In genomic region chr12:112630029-112630428, GRCm38 (mm10) we compare ENCODE assay signal across 17 mouse cellular contexts. TPM values are rescaled to one million over a fixed set of nuclear protein-coding genes. Genes with fewer than 3 reads are reported as not detected.
A peak's percentile ranks its signal among the peaks of the same experiment; 100 is the strongest.
DNase-seq lines count a peak whose midpoint lies in the region; TF ChIP-seq lines count a peak whose summit lies in the region.
"Had no signal": no experiment of that assay in that cellular context is flagged by ENCODE, and none has a peak within 500 bp of the region (broad histone marks: within the 10 kb centered on the region; RNA-seq: fewer than 3 reads in every experiment).

No protein-coding gene starts in this region.

- peak; percentile 38 to 64 for DNase-seq in gastrocnemius, adult 8-10 months (ENCODE audit: low spot score in 2 of 2)
- DNase-seq in gastrocnemius, postnatal 14 days = no peak
- DNase-seq in R1 (ENCODE audit: low read depth, low spot score) = peak; percentile 42
- DNase-seq in embryo, embryonic 11 days = no peak
- DNase-seq in heart, postnatal 4 days = no peak
- no peak for DNase-seq in natural killer cell, adult 2 months (ENCODE audit: low spot score in 2 of 2)
- DNase-seq: cerebellum, adult 9-10 months; cerebellum, postnatal 14 days; kidney, adult 11 months had no signal

- H3K79me2 ChIP-seq in macrophage (ENCODE audit: inconsistent target) = no peaks in the 10 kb centered on the region

- H3K4me3 ChIP-seq in bone marrow macrophage, adult 2 months (ENCODE audit: insufficient read depth, low read length) = no peak overlapping the region
- no peak overlapping the region for H3K4me3 ChIP-seq in macrophage (ENCODE audit: inconsistent target)
- H3K4me3 ChIP-seq: embryonic facial prominence, embryonic 12.5 days; embryonic facial prominence, embryonic 15.5 days; forebrain, embryonic 15.5 days; heart, adult 2 months; hindbrain, embryonic 13.5 days; intestine, embryonic 15.5 days had no signal

- WGBS in macrophage (ENCODE audit: missing documents) = 78% methylated on average over 7 of the region's 12 CpGs

- no peak for TF ChIP-seq CTCF in bone marrow macrophage, adult 2 months (IDR thresholded peaks at IDR 0.05; ENCODE audit: low read depth, low read length)

- H3K36me3 ChIP-seq in macrophage (ENCODE audit: inconsistent target) = no peaks in the 10 kb centered on the region
- H3K36me3 ChIP-seq: embryonic facial prominence, embryonic 12.5 days; embryonic facial prominence, embryonic 15.5 days; forebrain, embryonic 15.5 days; hindbrain, embryonic 13.5 days; intestine, embryonic 15.5 days had no signal

- H3K4me1 ChIP-seq in bone marrow macrophage, adult 2 months (ENCODE audit: control insufficient read depth, insufficient read depth, low read length) = peaks cover 65% of the 10 kb centered on the region

- intact Hi-C loops in gastrocnemius, postnatal 14 days (cut with DNase I; ENCODE audit: low total_unique reads) = no loop called here

- peak overlapping the region; percentile 96 for H3K27ac ChIP-seq in bone marrow macrophage, adult 2 months (ENCODE audit: insufficient read depth, low read depth, low read length)
- peak overlapping the region; percentile 98 for H3K27ac ChIP-seq in macrophage
- H3K27ac ChIP-seq: embryonic facial prominence, embryonic 12.5 days; forebrain, embryonic 15.5 days; hindbrain, embryonic 13.5 days had no signal

- no peak for TF ChIP-seq POLR2A in bone marrow macrophage, adult 2 months (IDR thresholded peaks at IDR 0.05; ENCODE audit: borderline replicate concordance, low read depth, low read length)

RNA-seq across cellular contexts. Expression of gene Adssl1, which starts 10.2 kb away (rescaled TPM):
- 1,000 to 10,000 TPM in 3 of 4 experiments, 100 to 1,000 TPM in 1; 952 to 1,087 (median 1,016) TPM for total RNA-seq in gastrocnemius, adult 8-10 months (2022)
- total RNA-seq in gastrocnemius, postnatal 14 days (2021) = 100 to 1,000 TPM; 462 to 471 TPM
- 33.2 and 38.5 TPM in 2 replicates for polyA plus RNA-seq in bone marrow macrophage, adult 2 months (2012; ENCODE audit: insufficient read depth, insufficient read length, missing spikeins)
- total RNA-seq in macrophage (2018; cell fraction: chromatin; rRNA removed) = 10 to 100 TPM in 13 of 26 experiments, 1 to 10 TPM in 13; 2.6 to 59.5 (median 10.7) TPM
- 10 to 100 TPM in 25 of 26 experiments, 1 to 10 TPM in 1; 9.8 to 60.0 (median 28.1) TPM for total RNA-seq in macrophage (2018; cell fraction: cytosol; rRNA removed)
- total RNA-seq in macrophage (2018; cell fraction: nucleus; rRNA removed) = 10 to 100 TPM in 14 of 26 experiments, 1 to 10 TPM in 12; 5.0 to 69.9 (median 11.8) TPM
- polyA plus RNA-seq in macrophage (2018) = 33.0 to 157 TPM (median 71.6 TPM) in 3 replicates
- total RNA-seq in heart, postnatal 4 days (2021) = 100 to 1,000 TPM; 135 to 137 TPM

RNA-seq across cellular contexts. Expression of gene Siva1, which starts 14.4 kb away (rescaled TPM):
- total RNA-seq in gastrocnemius, adult 8-10 months (2022) = 10 to 100 TPM; 22.2 to 26.3 (median 24.3) TPM
- 10 to 100 TPM; 16.9 to 18.7 TPM for total RNA-seq in gastrocnemius, postnatal 14 days (2021)
- 34.9 and 52.4 TPM in 2 replicates for polyA plus RNA-seq in bone marrow macrophage, adult 2 months (2012; ENCODE audit: insufficient read depth, insufficient read length, missing spikeins)
- 10 to 100 TPM in 9 of 26 experiments, 1 to 10 TPM in 16, not detected in 1; 1.1 to 26.5 (median 6.5) TPM for total RNA-seq in macrophage (2018; cell fraction: chromatin; rRNA removed)
- total RNA-seq in macrophage (2018; cell fraction: cytosol; rRNA removed) = 10 to 100 TPM; 12.1 to 26.8 (median 20.1) TPM
- total RNA-seq in macrophage (2018; cell fraction: nucleus; rRNA removed) = 10 to 100 TPM in 11 of 26 experiments, 1 to 10 TPM in 15; 2.3 to 45.8 (median 8.3) TPM
- polyA plus RNA-seq in macrophage (2018) = 5.6 to 43.8 TPM (median 19.5 TPM) in 3 replicates
- 10 to 100 TPM; 39.9 to 43.2 TPM for total RNA-seq in heart, postnatal 4 days (2021)

RNA-seq across cellular contexts. Expression of gene Inf2, which starts 41.4 kb away (rescaled TPM):
- 1 to 10 TPM; 6.7 to 9.2 (median 8.4) TPM for total RNA-seq in gastrocnemius, adult 8-10 months (2022)
- 10 to 100 TPM; 15.0 to 16.1 TPM for total RNA-seq in gastrocnemius, postnatal 14 days (2021)
- 28.0 and 30.8 TPM in 2 replicates for polyA plus RNA-seq in bone marrow macrophage, adult 2 months (2012; ENCODE audit: insufficient read depth, insufficient read length, missing spikeins)
- 100 to 1,000 TPM in 3 of 26 experiments, 10 to 100 TPM in 23; 10.2 to 397 (median 25.5) TPM for total RNA-seq in macrophage (2018; cell fraction: chromatin; rRNA removed)
- total RNA-seq in macrophage (2018; cell fraction: cytosol; rRNA removed) = 10 to 100 TPM in 12 of 26 experiments, 1 to 10 TPM in 14; 2.1 to 23.7 (median 7.4) TPM
- total RNA-seq in macrophage (2018; cell fraction: nucleus; rRNA removed) = 10 to 100 TPM in 16 of 26 experiments, 1 to 10 TPM in 10; 4.2 to 93.0 (median 16.7) TPM
- 6.8 to 20.9 TPM (median 9.4 TPM) in 3 replicates for polyA plus RNA-seq in macrophage (2018)
- 10 to 100 TPM; 18.6 to 19.7 TPM for total RNA-seq in heart, postnatal 4 days (2021)

RNA-seq across cellular contexts. Expression of gene Akt1, which starts 44.7 kb away (rescaled TPM):
- 10 to 100 TPM; 41.6 to 42.5 (median 42.0) TPM for total RNA-seq in gastrocnemius, adult 8-10 months (2022)
- total RNA-seq in gastrocnemius, postnatal 14 days (2021) = 10 to 100 TPM; 78.3 to 89.4 TPM
- 169 and 176 TPM in 2 replicates for polyA plus RNA-seq in bone marrow macrophage, adult 2 months (2012; ENCODE audit: insufficient read depth, insufficient read length, missing spikeins)
- 100 to 1,000 TPM in 20 of 26 experiments, 10 to 100 TPM in 6; 46.0 to 331 (median 122) TPM for total RNA-seq in macrophage (2018; cell fraction: chromatin; rRNA removed)
- total RNA-seq in macrophage (2018; cell fraction: cytosol; rRNA removed) = 100 to 1,000 TPM in 25 of 26 experiments, 10 to 100 TPM in 1; 98.0 to 240 (median 160) TPM
- total RNA-seq in macrophage (2018; cell fraction: nucleus; rRNA removed) = 100 to 1,000 TPM in 16 of 26 experiments, 10 to 100 TPM in 10; 69.7 to 196 (median 103) TPM
- polyA plus RNA-seq in macrophage (2018) = 174 to 203 TPM (median 184 TPM) in 3 replicates
- 100 to 1,000 TPM; 352 to 392 TPM for total RNA-seq in heart, postnatal 4 days (2021)

RNA-seq across cellular contexts. Expression of gene Zbtb42, which starts 48.6 kb away (rescaled TPM):
- total RNA-seq in gastrocnemius, adult 8-10 months (2022) = under 1 TPM; 0.48 to 0.90 (median 0.58) TPM
- total RNA-seq in gastrocnemius, postnatal 14 days (2021) = 1 to 10 TPM; 1.3 to 2.1 TPM
- 9.2 and 10.1 TPM in 2 replicates for polyA plus RNA-seq in bone marrow macrophage, adult 2 months (2012; ENCODE audit: insufficient read depth, insufficient read length, missing spikeins)
- total RNA-seq in macrophage (2018; cell fraction: chromatin; rRNA removed) = 1 to 10 TPM in 19 of 26 experiments, under 1 TPM in 6, not detected in 1; 0.33 to 9.8 (median 1.9) TPM
- total RNA-seq in macrophage (2018; cell fraction: cytosol; rRNA removed) = 10 to 100 TPM in 1 of 26 experiments, 1 to 10 TPM in 25; 1.1 to 13.8 (median 3.6) TPM
- total RNA-seq in macrophage (2018; cell fraction: nucleus; rRNA removed) = 10 to 100 TPM in 2 of 26 experiments, 1 to 10 TPM in 24; 1.0 to 13.1 (median 3.1) TPM
- 3.2 to 4.7 TPM (median 3.5 TPM) in 3 replicates for polyA plus RNA-seq in macrophage (2018)
- 10 to 100 TPM in 1 of 2 experiments, 1 to 10 TPM in 1; 10.0 to 10.1 TPM for total RNA-seq in heart, postnatal 4 days (2021)

Comparison
In these comparisons a context has a peak if more than half of its experiments do, and no peak if none do; other contexts are left out.
1. DNase-seq: peak in gastrocnemius, adult 8-10 months (2 of 2) and R1 (single experiment); none in gastrocnemius, postnatal 14 days (single experiment), embryo, embryonic 11 days (single experiment), heart, postnatal 4 days (single experiment) and natural killer cell, adult 2 months (0 of 2).